Mouse (Mus musculus): ENCODE data around the gene Naa30.

- TF ChIP-seq CTCF (conservative IDR thresholded peaks at IDR 0.05; ENCODE audit: low read length), result no peak
- no peak for TF ChIP-seq POU5F1 (IDR thresholded peaks at IDR 0.05; ENCODE audit: borderline replicate concordance, low read length)
- no peak for TF ChIP-seq NANOG (IDR thresholded peaks at IDR 0.05; ENCODE audit: borderline replicate concordance, low read length)
These were observed 33.9 kb upstream of the Naa30 start for GRCm38 (mm10) chr14:49138171-49138570.

Measured in E14TG2a.4 (cell line).